Mouse (Mus musculus) mesoderm, embryonic 11.5 days (tissue): Measurements from ENCODE around the gene Hoxd9.
A peak's percentile ranks its signal among the peaks of the same experiment; 100 is the strongest.

ENCODE experiments used
- DNase-seq: peaks from one replicate; pipeline ENCODE4 v3.0.0-alpha.2; 2012; ENCODE audit warnings: low read depth, low spot score

Gene Hoxd9

GRCm38 (mm10) chr2:74696442-74697335 lies 838 bp upstream of the Hoxd9 start:
- DNase-seq = no peak

GRCm38 (mm10) chr2:74698201-74699052 lies 900 bp downstream of the Hoxd9 start:
- DNase-seq = no peak

GRCm38 (mm10) chr2:74699053-74699430 lies 1.5 kb downstream of the Hoxd9 start:
- DNase-seq = no peak

DNA sequence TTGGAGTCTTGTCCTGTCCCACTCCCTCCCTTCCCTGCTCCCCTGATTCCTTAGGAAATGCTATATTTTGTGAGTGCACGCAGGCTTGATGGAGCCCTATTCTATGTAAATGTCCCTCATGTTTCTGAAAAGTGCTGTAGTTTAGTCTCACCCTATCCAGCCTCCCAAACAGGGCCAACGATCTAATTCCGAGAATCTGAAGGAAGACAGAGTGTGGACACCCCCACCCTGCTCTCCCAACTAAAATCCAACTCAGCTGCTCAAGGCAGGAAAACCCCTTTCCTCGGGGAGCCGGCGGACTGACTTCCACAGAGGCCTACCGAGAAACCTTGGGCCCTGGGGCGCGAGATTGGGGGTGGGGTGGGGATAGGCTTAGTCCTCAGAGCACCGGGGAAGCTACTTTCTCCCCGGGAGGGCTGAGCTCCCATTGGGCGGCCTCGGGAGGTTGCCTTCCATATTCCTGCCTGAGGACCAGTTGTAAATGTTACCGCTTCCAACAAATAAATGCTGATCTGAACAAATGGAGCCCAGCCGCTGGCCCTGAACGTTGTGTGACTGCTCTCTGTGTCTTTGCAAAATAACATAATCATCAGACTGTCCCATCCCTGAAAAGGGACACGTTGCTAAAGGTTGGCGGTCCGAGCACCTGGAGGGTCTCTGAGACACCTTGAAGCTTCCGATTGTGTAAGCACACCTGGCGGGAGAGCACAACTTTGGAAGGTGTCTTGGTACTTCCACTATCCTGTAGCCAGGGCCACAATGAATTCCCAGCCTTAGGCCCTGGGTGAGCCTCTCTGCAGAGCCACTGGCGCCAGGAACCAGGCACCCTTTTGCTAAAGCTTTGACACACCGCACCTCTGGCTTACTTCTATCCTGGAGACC lies 2.4 kb downstream of the Hoxd9 start:
- no peak for DNase-seq

GRCm38 (mm10) chr2:74700546-74701112 lies 3.1 kb downstream of the Hoxd9 start:
- DNase-seq = no peak

DNA sequence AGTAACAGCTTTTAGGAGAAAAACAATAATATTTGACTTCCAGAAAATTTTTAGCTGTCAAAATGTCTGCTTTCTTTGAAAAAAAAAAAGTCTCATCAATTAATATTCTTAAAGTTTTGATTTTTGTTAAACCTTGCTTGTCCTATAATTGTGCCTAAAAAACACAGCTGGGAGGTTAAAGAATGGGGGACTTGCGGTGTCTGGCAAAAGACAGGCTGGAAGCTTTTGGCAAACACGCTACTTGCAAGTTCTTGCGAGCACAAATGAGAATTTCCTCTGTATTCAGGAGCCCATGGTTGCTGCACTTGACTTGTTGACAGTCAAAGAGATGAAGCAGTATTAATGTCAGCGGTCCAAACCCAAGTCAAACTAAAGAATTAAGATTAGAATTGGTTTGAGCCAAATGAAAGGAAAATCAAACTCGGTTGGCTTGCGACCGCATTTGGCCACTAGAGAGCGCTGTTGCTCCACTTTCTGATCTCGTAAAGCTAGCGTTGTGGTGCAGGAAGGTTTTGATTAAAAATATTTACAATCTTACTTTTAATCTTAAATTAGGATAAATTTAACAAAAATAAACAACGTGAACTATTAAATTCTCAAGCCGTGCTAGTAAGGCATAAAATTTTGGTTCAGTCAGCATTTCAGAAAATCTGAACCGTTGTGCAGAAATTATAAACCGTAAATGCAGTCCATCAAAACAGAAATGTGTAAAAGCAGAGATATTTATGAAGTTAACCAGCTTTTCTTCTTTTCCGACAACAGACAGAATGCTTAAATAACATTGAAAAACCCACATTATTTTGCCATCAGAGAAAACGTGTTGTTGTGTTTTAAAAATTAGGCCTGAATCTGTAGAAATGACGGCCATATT lies 4.7 kb downstream of the Hoxd9 start:
- peak; percentile 84 for DNase-seq

GRCm38 (mm10) chr2:74702820-74703219 lies 5.3 kb downstream of the Hoxd9 start:
- DNase-seq = no peak

- no peak for DNase-seq
These were observed 5.8 kb downstream of the Hoxd9 start for GRCm38 (mm10) chr2:74703317-74703716.

- no peak for DNase-seq
These were observed 6.3 kb downstream of the Hoxd9 start for GRCm38 (mm10) chr2:74703720-74704392.

DNA sequence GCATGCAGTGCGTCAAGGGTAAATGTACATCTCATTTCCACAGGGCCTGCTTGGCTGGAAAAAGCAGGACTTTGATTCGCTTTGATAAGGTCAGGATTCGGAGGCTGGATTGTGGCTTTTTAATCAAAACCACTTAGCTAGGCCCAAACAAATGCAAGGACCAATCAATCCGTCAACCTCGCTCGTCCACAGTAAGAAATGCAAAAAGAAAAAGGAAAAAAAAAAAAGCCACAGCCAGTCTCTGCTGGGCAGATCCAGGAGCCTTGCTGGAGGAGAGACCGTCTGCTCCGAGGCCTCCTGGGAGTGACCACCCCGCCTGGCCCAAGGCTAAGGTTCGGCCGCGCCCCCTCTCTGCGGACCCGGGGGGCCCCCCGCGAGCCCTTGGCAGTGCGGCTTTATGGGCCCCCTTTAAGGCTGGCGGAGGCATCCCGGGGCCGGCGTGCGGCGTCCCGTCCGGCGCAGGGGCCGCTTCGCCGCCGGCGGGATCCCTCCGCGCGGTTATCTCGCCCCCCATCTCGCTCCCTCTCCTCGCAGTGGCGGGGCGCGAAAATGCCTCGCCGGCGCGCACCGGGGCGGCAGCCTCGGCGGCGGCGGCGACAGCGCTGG lies 7.0 kb downstream of the Hoxd9 start, which contains the start of gene Hoxd8:
Gene Hoxd8 (plus strand): TSS at position 223 of the 606 bp plus-strand sequence.
- DNase-seq = peak; percentile 92

- DNase-seq = no peak
These were observed 7.5 kb downstream of the Hoxd9 start for GRCm38 (mm10) chr2:74704999-74705466.

DNA sequence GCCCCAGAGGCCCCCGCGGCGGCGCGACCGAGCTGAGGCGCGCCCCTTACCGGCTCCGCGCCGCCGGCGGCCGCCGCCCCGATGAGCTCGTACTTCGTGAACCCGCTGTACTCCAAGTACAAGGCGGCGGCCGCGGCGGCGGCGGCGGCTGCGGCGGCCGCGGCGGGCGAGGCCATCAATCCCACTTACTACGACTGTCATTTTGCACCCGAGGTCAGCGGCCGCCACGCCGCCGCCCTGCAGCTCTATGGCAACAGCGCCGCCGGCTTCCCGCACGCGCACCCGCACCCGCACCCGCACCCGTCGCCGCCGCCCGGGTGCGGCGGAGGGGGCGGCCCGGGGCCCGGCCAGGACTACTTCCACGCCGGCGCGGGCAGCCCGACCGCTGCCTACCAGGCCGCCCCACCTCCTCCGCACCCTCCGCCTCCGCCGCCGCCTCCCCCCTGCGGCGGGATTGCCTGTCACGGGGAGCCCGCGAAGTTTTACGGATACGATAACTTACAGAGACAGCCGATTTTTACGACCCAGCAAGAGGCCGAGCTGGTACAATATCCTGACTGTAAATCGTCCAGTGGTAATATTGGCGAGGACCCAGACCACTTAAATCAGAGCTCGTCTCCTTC lies 8.1 kb downstream of the Hoxd9 start:
- DNase-seq = peak; percentile 86

- no peak for DNase-seq
These were observed 8.9 kb downstream of the Hoxd9 start for GRCm38 (mm10) chr2:74706393-74706960.

- no peak for DNase-seq
These were observed 10.1 kb downstream of the Hoxd9 start for GRCm38 (mm10) chr2:74707599-74707998.

GRCm38 (mm10) chr2:74708676-74709075 lies 11.1 kb downstream of the Hoxd9 start:
- no peak for DNase-seq

DNA sequence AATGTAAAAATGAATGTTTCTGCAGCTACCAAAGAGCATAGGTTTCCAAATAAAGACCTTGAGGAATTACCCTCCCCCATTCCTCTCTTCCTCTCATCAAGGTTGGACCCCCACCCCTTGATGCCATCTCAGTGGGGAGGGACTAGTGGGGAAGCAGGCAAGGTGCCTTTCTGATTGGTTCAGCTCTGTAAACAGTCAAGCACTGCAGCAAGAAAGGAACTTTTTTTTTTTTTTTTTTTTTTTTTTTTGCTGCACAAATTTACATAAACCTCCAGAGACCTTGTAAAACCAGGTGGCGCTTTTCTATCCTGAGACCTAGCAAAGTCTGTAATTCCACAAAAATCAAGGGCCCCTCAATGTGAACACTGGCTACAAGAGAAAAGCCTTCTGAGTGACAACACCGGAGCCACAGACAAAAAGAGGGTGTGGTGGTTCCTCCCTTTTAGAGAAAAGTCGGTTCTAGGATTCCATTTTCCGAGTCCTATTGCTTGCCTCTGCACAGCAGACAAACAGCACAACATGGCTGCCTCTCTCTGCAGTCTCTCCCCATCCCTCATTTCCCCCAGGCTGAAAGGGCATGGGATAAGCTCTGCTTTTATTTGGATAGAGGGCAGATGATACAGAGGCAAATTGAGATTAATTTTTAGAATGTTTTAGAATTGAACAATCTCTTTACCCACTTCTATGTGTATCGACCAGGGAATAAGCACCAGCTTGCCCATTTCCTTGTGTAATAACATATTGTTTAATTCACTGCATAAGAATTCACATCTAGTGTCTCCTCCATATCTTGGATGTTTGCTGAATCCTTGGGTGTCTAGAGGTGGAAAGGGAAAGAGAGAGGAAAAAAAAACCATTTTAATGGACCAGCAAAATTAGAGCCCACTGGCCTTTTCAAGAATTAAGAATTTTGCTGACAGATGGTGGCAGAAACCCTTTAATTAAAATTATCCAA lies 12.2 kb downstream of the Hoxd9 start:
- DNase-seq = no peak

- no peak for DNase-seq
These were observed 13.5 kb downstream of the Hoxd9 start for GRCm38 (mm10) chr2:74710929-74711543.
